In the genomic region with DNA sequence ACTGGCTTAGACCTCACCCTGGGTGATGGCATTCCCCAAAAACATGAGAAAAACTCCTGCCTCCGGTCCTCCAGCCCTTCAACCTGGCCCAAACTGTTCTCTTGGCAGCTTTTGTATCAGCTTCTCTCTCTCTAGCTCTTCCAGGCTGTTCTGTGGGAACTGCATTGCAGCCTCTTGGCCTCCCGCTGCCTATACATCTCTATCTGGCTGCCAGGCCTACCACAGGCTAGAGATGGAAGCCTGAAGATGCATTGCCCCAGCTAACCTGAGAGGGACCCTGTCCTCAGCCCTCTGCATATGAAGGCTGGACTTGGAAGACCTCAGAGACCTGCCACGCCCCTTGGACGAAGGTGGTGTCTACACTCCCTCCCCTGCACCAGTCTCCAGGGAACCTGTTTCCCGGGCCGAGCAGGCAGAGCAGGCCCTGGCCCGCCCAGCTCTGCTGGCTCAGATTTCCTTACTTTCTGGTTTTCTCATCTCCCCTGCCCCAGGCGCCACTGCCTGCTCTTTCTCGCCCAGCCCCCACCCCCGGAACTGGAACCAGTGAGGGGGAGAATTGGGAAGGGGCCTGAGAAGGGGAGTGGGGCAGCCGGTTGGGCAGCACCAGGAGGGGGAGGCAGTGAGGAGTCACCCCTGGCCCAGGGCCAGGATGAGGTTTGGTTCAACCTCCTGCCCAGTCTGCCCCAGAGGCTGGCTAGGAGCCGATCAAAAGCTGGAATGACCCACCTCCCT, we compare ENCODE assay signal across 9 mouse cellular contexts. TPM values are rescaled to one million over a fixed set of nuclear protein-coding genes. Genes with fewer than 3 reads are reported as not detected.
DNase-seq lines count a peak whose midpoint lies in the region; ATAC-seq and TF ChIP-seq lines count a peak whose summit lies in the region.
"Had no signal": no experiment of that assay in that cellular context is flagged by ENCODE, and none has a peak within 500 bp of the region (broad histone marks: within the 10 kb centered on the region; RNA-seq: fewer than 3 reads in every experiment).

No protein-coding gene starts in this region.

- no peak for ATAC-seq in midbrain, embryonic 11.5 days (ENCODE audit: low FRiP score)
- no peak for ATAC-seq in midbrain, embryonic 15.5 days (replicated peaks)
- ATAC-seq in embryonic facial prominence, embryonic 15.5 days (ENCODE audit: insufficient number of reproducible peaks, low FRiP score, low TSS enrichment, low read depth), result peak; percentile 49
- no peak for ATAC-seq in hindbrain, embryonic 12.5 days (ENCODE audit: low FRiP score)
- ATAC-seq in limb, embryonic 15.5 days (ENCODE audit: insufficient number of reproducible peaks, low FRiP score, low TSS enrichment, low read depth), result peak; percentile 35
- ATAC-seq in erythroid progenitor cell, adult 5-6 weeks (replicated peaks; ENCODE audit: low FRiP score, poor library complexity, severe bottlenecking), result no peak

- H3K4me1 ChIP-seq in midbrain, embryonic 11.5 days (ENCODE audit: control insufficient read depth, insufficient read depth, low read length), result peaks cover 19% of the 10 kb centered on the region
- H3K4me1 ChIP-seq in midbrain, embryonic 15.5 days, result peaks cover 17% of the 10 kb centered on the region
- H3K4me1 ChIP-seq in embryonic facial prominence, embryonic 15.5 days, result peaks cover 74% of the 10 kb centered on the region
- peaks cover 31% of the 10 kb centered on the region for H3K4me1 ChIP-seq in hindbrain, embryonic 12.5 days
- peaks cover 69% of the 10 kb centered on the region for H3K4me1 ChIP-seq in limb, embryonic 15.5 days
- peaks cover 15% of the 10 kb centered on the region for H3K4me1 ChIP-seq in testis, adult 2 months (ENCODE audit: control insufficient read depth, insufficient read depth, low read length)

- no peaks in the 10 kb centered on the region for H3K36me3 ChIP-seq in midbrain, embryonic 11.5 days (ENCODE audit: control insufficient read depth, insufficient read depth, low read length)
- no peaks in the 10 kb centered on the region for H3K36me3 ChIP-seq in midbrain, embryonic 15.5 days (replicated peaks)
- no peaks in the 10 kb centered on the region for H3K36me3 ChIP-seq in embryonic facial prominence, embryonic 15.5 days
- H3K36me3 ChIP-seq in hindbrain, embryonic 12.5 days, result no peaks in the 10 kb centered on the region
- H3K36me3 ChIP-seq in limb, embryonic 15.5 days, result no peaks in the 10 kb centered on the region
- H3K36me3 ChIP-seq in testis, adult 2 months (ENCODE audit: control insufficient read depth, insufficient read depth, low read length), result no peaks in the 10 kb centered on the region

- no peaks in the 10 kb centered on the region for H3K27me3 ChIP-seq in midbrain, embryonic 11.5 days (ENCODE audit: control insufficient read depth, insufficient read depth, low read length)
- H3K27me3 ChIP-seq in midbrain, embryonic 15.5 days (replicated peaks), result no peaks in the 10 kb centered on the region
- H3K27me3 ChIP-seq in embryonic facial prominence, embryonic 15.5 days, result no peaks in the 10 kb centered on the region
- peaks cover 16% of the 10 kb centered on the region for H3K27me3 ChIP-seq in hindbrain, embryonic 12.5 days
- peaks cover 2% of the 10 kb centered on the region; the same call in 1 of the 2 replicates for H3K27me3 ChIP-seq in limb, embryonic 15.5 days
- H3K27me3 ChIP-seq in testis, adult 2 months (ENCODE audit: control insufficient read depth, insufficient read depth, low read length), result no peaks in the 10 kb centered on the region

- H3K4me2 ChIP-seq in midbrain, embryonic 11.5 days, result no peak overlapping the region
- no peak overlapping the region for H3K4me2 ChIP-seq in midbrain, embryonic 15.5 days
- H3K4me2 ChIP-seq in embryonic facial prominence, embryonic 15.5 days (replicated peaks), result peak overlapping the region; percentile 29
- 0 out of 2 replicates have a peak overlapping the region, but pooled peaks have one; percentile 11 for H3K4me2 ChIP-seq in hindbrain, embryonic 12.5 days (replicated peaks)
- peak overlapping the region; percentile 31 for H3K4me2 ChIP-seq in limb, embryonic 15.5 days

- DNase-seq in midbrain, embryonic 11.5 days (ENCODE audit: low spot score, missing footprints), result peak; percentile 83
- no peak for DNase-seq in spleen, adult 12 weeks (ENCODE audit: low spot score)

- WGBS in midbrain, embryonic 11.5 days, result 18% methylated on average over 12 of the region's 12 CpGs
- 22% methylated on average over 12 of the region's 12 CpGs for WGBS in midbrain, embryonic 15.5 days
- 5% methylated on average over 12 of the region's 12 CpGs for WGBS in embryonic facial prominence, embryonic 15.5 days
- 18% methylated on average over 12 of the region's 12 CpGs for WGBS in hindbrain, embryonic 12.5 days
- WGBS in limb, embryonic 15.5 days, result 7% methylated on average over 12 of the region's 12 CpGs

- H3K4me3 ChIP-seq in midbrain, embryonic 11.5 days (ENCODE audit: low read depth, low read length), result no peak overlapping the region
- no peak overlapping the region for H3K4me3 ChIP-seq in midbrain, embryonic 15.5 days
- no peak overlapping the region for H3K4me3 ChIP-seq in embryonic facial prominence, embryonic 15.5 days (replicated peaks)
- no peak overlapping the region for H3K4me3 ChIP-seq in hindbrain, embryonic 12.5 days
- no peak overlapping the region for H3K4me3 ChIP-seq in limb, embryonic 15.5 days
- H3K4me3 ChIP-seq in testis, adult 2 months (ENCODE audit: control insufficient read depth, low read depth, low read length), result peak overlapping the region; percentile 64

- no peak for TF ChIP-seq CTCF in testis, adult 2 months (IDR thresholded peaks at IDR 0.05; ENCODE audit: control insufficient read depth, insufficient read depth, insufficient replicate concordance, low read depth, low read length)

- H3K9ac ChIP-seq in midbrain, embryonic 11.5 days (ENCODE audit: low read length), result no peak overlapping the region
- no peak overlapping the region for H3K9ac ChIP-seq in midbrain, embryonic 15.5 days
- no peak overlapping the region for H3K9ac ChIP-seq in embryonic facial prominence, embryonic 15.5 days
- no peak overlapping the region for H3K9ac ChIP-seq in hindbrain, embryonic 12.5 days
- no peak overlapping the region for H3K9ac ChIP-seq in limb, embryonic 15.5 days

- no peaks in the 10 kb centered on the region for H3K9me3 ChIP-seq in midbrain, embryonic 11.5 days (ENCODE audit: control insufficient read depth, low read length)
- H3K9me3 ChIP-seq in midbrain, embryonic 15.5 days, result no peaks in the 10 kb centered on the region
- no peaks in the 10 kb centered on the region for H3K9me3 ChIP-seq in embryonic facial prominence, embryonic 15.5 days (replicated peaks)
- H3K9me3 ChIP-seq in hindbrain, embryonic 12.5 days (replicated peaks), result no peaks in the 10 kb centered on the region
- H3K9me3 ChIP-seq in limb, embryonic 15.5 days, result no peaks in the 10 kb centered on the region

- no peak for TF ChIP-seq POLR2A in testis, adult 2 months (IDR thresholded peaks at IDR 0.05; ENCODE audit: control insufficient read depth, low read depth, low read length)

- no peak overlapping the region for H3K27ac ChIP-seq in midbrain, embryonic 11.5 days (ENCODE audit: low read depth, low read length)
- H3K27ac ChIP-seq in midbrain, embryonic 15.5 days, result no peak overlapping the region
- H3K27ac ChIP-seq in embryonic facial prominence, embryonic 15.5 days (replicated peaks), result peak overlapping the region; percentile 93
- peak overlapping the region; percentile 55; the same call in 1 of the 2 replicates for H3K27ac ChIP-seq in hindbrain, embryonic 12.5 days
- peak overlapping the region; percentile 91 for H3K27ac ChIP-seq in limb, embryonic 15.5 days
- no peak overlapping the region for H3K27ac ChIP-seq in testis, adult 2 months (ENCODE audit: control insufficient read depth, insufficient read depth, low read depth, low read length)
- H3K27ac ChIP-seq: macrophage had no signal

RNA-seq across cellular contexts. Expression of a gene that starts 4.1 kb away (rescaled TPM):
- polyA plus RNA-seq in midbrain, embryonic 11.5 days (2014; fragmentation: Nextera tagmentation; extraction: Ambion mirVana), result 9.6 and 11.9 TPM in 2 replicates
- polyA plus RNA-seq in midbrain, embryonic 15.5 days (2015; fragmentation: Nextera tagmentation; extraction: Ambion mirVana), result 26.0 and 31.2 TPM in 2 replicates
- 40.6 and 44.6 TPM in 2 replicates for polyA plus RNA-seq in embryonic facial prominence, embryonic 15.5 days (2015; fragmentation: Nextera tagmentation; extraction: Ambion mirVana)
- polyA plus RNA-seq in hindbrain, embryonic 12.5 days (2016; fragmentation: Nextera tagmentation; extraction: Ambion mirVana), result 26.8 and 28.3 TPM in 2 replicates
- polyA plus RNA-seq in limb, embryonic 15.5 days (2015; fragmentation: Nextera tagmentation; extraction: Ambion mirVana), result 26.6 and 38.2 TPM in 2 replicates
- polyA plus RNA-seq in testis, adult 2 months (2012; rRNA removed), result 9.9 and 12.0 TPM in 2 replicates
- not detected in 2 replicates for total RNA-seq in erythroid progenitor cell, adult 5-6 weeks (2015; ENCODE audit: low replicate concordance)
- total RNA-seq in erythroid progenitor cell, adult 5-6 weeks (2017; ENCODE audit: low replicate concordance), result not detected in 2 replicates
- polyA plus RNA-seq: macrophage had no signal

RNA-seq across cellular contexts. Expression of a gene that starts 34.9 kb away (rescaled TPM):
- polyA plus RNA-seq in midbrain, embryonic 11.5 days (2014; fragmentation: Nextera tagmentation; extraction: Ambion mirVana), result 1.1 and 1.4 TPM in 2 replicates
- polyA plus RNA-seq in midbrain, embryonic 15.5 days (2015; fragmentation: Nextera tagmentation; extraction: Ambion mirVana), result 2.1 and 2.2 TPM in 2 replicates
- polyA plus RNA-seq in embryonic facial prominence, embryonic 15.5 days (2015; fragmentation: Nextera tagmentation; extraction: Ambion mirVana), result 1.9 and 3.4 TPM in 2 replicates
- polyA plus RNA-seq in hindbrain, embryonic 12.5 days (2016; fragmentation: Nextera tagmentation; extraction: Ambion mirVana), result 1.4 and 2.6 TPM in 2 replicates
- polyA plus RNA-seq in limb, embryonic 15.5 days (2015; fragmentation: Nextera tagmentation; extraction: Ambion mirVana), result 2.8 TPM in 2 replicates
- polyA plus RNA-seq in testis, adult 2 months (2012; rRNA removed), result 0.05 and 0.12 TPM in 2 replicates
- total RNA-seq in erythroid progenitor cell, adult 5-6 weeks (2015; ENCODE audit: low replicate concordance), result not detected in 2 replicates
- 1.9 TPM in 1 of 2 replicates, not detected in the other for total RNA-seq in erythroid progenitor cell, adult 5-6 weeks (2017; ENCODE audit: low replicate concordance)
- polyA plus RNA-seq: macrophage had no signal

RNA-seq across cellular contexts. Expression of a gene that starts 45.1 kb away (rescaled TPM):
- polyA plus RNA-seq in midbrain, embryonic 11.5 days (2014; fragmentation: Nextera tagmentation; extraction: Ambion mirVana), result 11.2 and 11.7 TPM in 2 replicates
- polyA plus RNA-seq in midbrain, embryonic 15.5 days (2015; fragmentation: Nextera tagmentation; extraction: Ambion mirVana), result 31.8 and 40.4 TPM in 2 replicates
- polyA plus RNA-seq in embryonic facial prominence, embryonic 15.5 days (2015; fragmentation: Nextera tagmentation; extraction: Ambion mirVana), result 3.7 and 4.2 TPM in 2 replicates
- polyA plus RNA-seq in hindbrain, embryonic 12.5 days (2016; fragmentation: Nextera tagmentation; extraction: Ambion mirVana), result 12.5 and 12.9 TPM in 2 replicates
- polyA plus RNA-seq in limb, embryonic 15.5 days (2015; fragmentation: Nextera tagmentation; extraction: Ambion mirVana), result 5.0 and 5.1 TPM in 2 replicates
- polyA plus RNA-seq in testis, adult 2 months (2012; rRNA removed), result 0.10 and 0.32 TPM in 2 replicates
- not detected in 2 replicates for total RNA-seq in erythroid progenitor cell, adult 5-6 weeks (2015; ENCODE audit: low replicate concordance)
- total RNA-seq in erythroid progenitor cell, adult 5-6 weeks (2017; ENCODE audit: low replicate concordance), result not detected in 2 replicates
- polyA plus RNA-seq: macrophage had no signal

RNA-seq across cellular contexts. Expression of a gene that starts 56.4 kb away (rescaled TPM):
- polyA plus RNA-seq in midbrain, embryonic 11.5 days (2014; fragmentation: Nextera tagmentation; extraction: Ambion mirVana), result 186 and 191 TPM in 2 replicates
- 280 and 292 TPM in 2 replicates for polyA plus RNA-seq in midbrain, embryonic 15.5 days (2015; fragmentation: Nextera tagmentation; extraction: Ambion mirVana)
- polyA plus RNA-seq in embryonic facial prominence, embryonic 15.5 days (2015; fragmentation: Nextera tagmentation; extraction: Ambion mirVana), result 198 and 218 TPM in 2 replicates
- 260 and 271 TPM in 2 replicates for polyA plus RNA-seq in hindbrain, embryonic 12.5 days (2016; fragmentation: Nextera tagmentation; extraction: Ambion mirVana)
- polyA plus RNA-seq in limb, embryonic 15.5 days (2015; fragmentation: Nextera tagmentation; extraction: Ambion mirVana), result 193 and 212 TPM in 2 replicates
- 52.0 and 57.8 TPM in 2 replicates for polyA plus RNA-seq in testis, adult 2 months (2012; rRNA removed)
- total RNA-seq in erythroid progenitor cell, adult 5-6 weeks (2015; ENCODE audit: low replicate concordance), result 269 and 283 TPM in 2 replicates
- total RNA-seq in erythroid progenitor cell, adult 5-6 weeks (2017; ENCODE audit: low replicate concordance), result 374 and 383 TPM in 2 replicates

Comparison
In these comparisons a context has a peak if more than half of its experiments do, and no peak if none do; other contexts are left out.
1. ATAC-seq: peak in embryonic facial prominence, embryonic 15.5 days (single experiment) and limb, embryonic 15.5 days (single experiment); none in midbrain, embryonic 11.5 days (single experiment), midbrain, embryonic 15.5 days (single experiment), hindbrain, embryonic 12.5 days (single experiment) and erythroid progenitor cell, adult 5-6 weeks (single experiment).
2. H3K27ac ChIP-seq: peak in embryonic facial prominence, embryonic 15.5 days (single experiment), hindbrain, embryonic 12.5 days (single experiment) and limb, embryonic 15.5 days (single experiment); none in midbrain, embryonic 11.5 days (single experiment), midbrain, embryonic 15.5 days (single experiment) and testis, adult 2 months (single experiment).
3. H3K4me2 ChIP-seq: peak in embryonic facial prominence, embryonic 15.5 days (single experiment), hindbrain, embryonic 12.5 days (single experiment) and limb, embryonic 15.5 days (single experiment); none in midbrain, embryonic 11.5 days (single experiment) and midbrain, embryonic 15.5 days (single experiment).